Mouse (Mus musculus) limb, embryonic 11.5 days (tissue): ENCODE results near the gene Hsd3b5. TPM values are rescaled to one million over a fixed set of nuclear protein-coding genes. Genes with fewer than 3 reads are reported as not detected.
"Not testable (repeated sequence)": the region's sequence is repeated elsewhere in the genome, so short reads cannot be mapped to it uniquely, and the experiment has no call there.

Source experiments
- ATAC-seq: fragments of 200-750 bp; cut with Nextera tagmentation; 2 replicates; pipeline ENCODE4 v1.8.0; 2017; ENCODE audit warnings: low read depth; ENCODE audit not compliant: insufficient number of reproducible peaks, low FRiP score, low TSS enrichment
- DNase-seq: peaks from one replicate; pipeline ENCODE4 v3.0.0-alpha.2; 2015; ENCODE audit warnings: low spot score
- H3K27ac ChIP-seq: fragments of 300-500 bp; sonication (generic); replicated peaks from 2 replicates; pipeline ENCODE4 v1.5.1; 2014; ENCODE audit warnings: low read depth, mild to moderate bottlenecking, low read length
- H3K27me3 ChIP-seq: fragments of 300-500 bp; sonication (generic); 2 replicates; pipeline ENCODE4 v1.6.1; 2014; ENCODE audit warnings: mild to moderate bottlenecking, low read length, mixed read lengths; ENCODE audit not compliant: control insufficient read depth, insufficient read depth
- H3K36me3 ChIP-seq: fragments of 300-500 bp; sonication (generic); 2 replicates; pipeline ENCODE4 v1.6.1; 2014; ENCODE audit warnings: mild to moderate bottlenecking, low read length, moderate library complexity, mixed read lengths; ENCODE audit not compliant: control insufficient read depth, insufficient read depth
- H3K4me1 ChIP-seq: fragments of 300-500 bp; sonication (generic); 2 replicates; pipeline ENCODE4 v1.6.1; 2014; ENCODE audit warnings: low read length, mixed read lengths; ENCODE audit not compliant: control insufficient read depth, insufficient read depth
- H3K4me2 ChIP-seq: fragments of 300-500 bp; sonication (generic); 2 replicates; pipeline ENCODE4 v1.6.1; 2014; ENCODE audit warnings: low read depth, mild to moderate bottlenecking, moderate library complexity; ENCODE audit not compliant: severe bottlenecking
- H3K4me3 ChIP-seq: fragments of 300-500 bp; sonication (generic); 2 replicates; pipeline ENCODE4 v1.5.1; 2014; ENCODE audit warnings: low read depth, low read length
- H3K9ac ChIP-seq: fragments of 300-500 bp; sonication (generic); 2 replicates; pipeline ENCODE4 v1.6.1; 2014; ENCODE audit warnings: mild to moderate bottlenecking, low read length
- H3K9me3 ChIP-seq: fragments of 300-500 bp; sonication (generic); 2 replicates; pipeline ENCODE4 v1.6.1; 2016; ENCODE audit warnings: low read length; ENCODE audit not compliant: control insufficient read depth
- WGBS: fragments of 180-500 bp; shearing (Covaris S2); extraction: QIAGEN DNeasy Blood & Tissue Kit; methylation state at CpG from one replicate; pipeline ENCODE4 v1.1.7; 2014; 5-methylcytosine and 5-hydroxymethylcytosine counted together
- polyA plus RNA-seq: library from polyadenylated mRNA; unstranded; fragments of >200 nt; fragmentation: Nextera tagmentation; extraction: Ambion mirVana; gene quantifications from 2 replicates; pipeline ENCODE4 v1.2.1, GENCODE M21; 2014

Hsd3b5 gene
- polyA plus RNA-seq = not detected in 2 replicates

- Histone ChIP-seq H3K27me3 (no peaks in the 10 kb centered on the region), H3K4me3 (no peak within 1 kb of the TSS), H3K9ac (no peak within 1 kb of the TSS), H3K9me3 (no peaks in the 10 kb centered on the region), H3K27ac (no peak within 1 kb of the TSS), H3K4me1 (no peaks in the 10 kb centered on the region), H3K36me3 (no peaks in the 10 kb centered on the region), H3K4me2 (no peak within 1 kb of the TSS)
- ATAC-seq (no peak), DNase-seq (no peak)
Measured at GRCm38 (mm10) chr3:98630152-98630551, at the start of gene Hsd3b5. TSS of gene Hsd3b5 (minus strand) at chr3:98630252.

- Histone ChIP-seq H3K4me2 (no peak overlapping the region), H3K36me3 (no peaks in the 10 kb centered on the region), H3K9ac (no peak overlapping the region), H3K9me3 (no peaks in the 10 kb centered on the region), H3K27ac (no peak overlapping the region), H3K27me3 (no peaks in the 10 kb centered on the region), H3K4me3 (no peak overlapping the region), H3K4me1 (no peaks in the 10 kb centered on the region)
- WGBS = 94% methylated on average over 1 of the region's 1 CpGs
- no peak for DNase-seq
- no peak for ATAC-seq
Measured at GRCm38 (mm10) chr3:98635145-98635544, 5.1 kb upstream of the Hsd3b5 start.

GRCm38 (mm10) chr3:98629633-98630032 is 419 bp downstream of the Hsd3b5 start:
- 84% methylated on average over 3 of the region's 3 CpGs for WGBS
- H3K4me3 ChIP-seq = no peak overlapping the region
- no peaks in the 10 kb centered on the region for H3K36me3 ChIP-seq
- no peak overlapping the region for H3K9ac ChIP-seq
- H3K27me3 ChIP-seq = no peaks in the 10 kb centered on the region
- H3K4me2 ChIP-seq = no peak overlapping the region
- DNase-seq = no peak
- no peaks in the 10 kb centered on the region for H3K4me1 ChIP-seq
- ATAC-seq = no peak
- no peak overlapping the region for H3K27ac ChIP-seq
- H3K9me3 ChIP-seq = no peaks in the 10 kb centered on the region

- not testable (repeated sequence) for H3K27ac ChIP-seq, H3K36me3 ChIP-seq, H3K4me2 ChIP-seq, DNase-seq, H3K27me3 ChIP-seq, H3K4me3 ChIP-seq, H3K9me3 ChIP-seq, ATAC-seq, H3K9ac ChIP-seq, H3K4me1 ChIP-seq
- 56% methylated on average over 1 of the region's 1 CpGs for WGBS
Measured at GRCm38 (mm10) chr3:98616786-98617185, 13.3 kb downstream of the Hsd3b5 start.

- H3K9me3 ChIP-seq, H3K4me1 ChIP-seq, H3K27me3 ChIP-seq, H3K4me3 ChIP-seq, ATAC-seq, H3K36me3 ChIP-seq, H3K4me2 ChIP-seq, DNase-seq, H3K9ac ChIP-seq, H3K27ac ChIP-seq: not testable (repeated sequence)
- 22% methylated on average over 2 of the region's 2 CpGs for WGBS
Measured at GRCm38 (mm10) chr3:98616244-98616643, 13.8 kb downstream of the Hsd3b5 start.

- WGBS = 68% methylated on average over 2 of the region's 2 CpGs
- not testable (repeated sequence) for H3K4me3 ChIP-seq, H3K27ac ChIP-seq, ATAC-seq, H3K9ac ChIP-seq, DNase-seq, H3K4me2 ChIP-seq, H3K27me3 ChIP-seq, H3K4me1 ChIP-seq, H3K36me3 ChIP-seq, H3K9me3 ChIP-seq
Measured at GRCm38 (mm10) chr3:98614406-98614927, 15.6 kb downstream of the Hsd3b5 start.

GRCm38 (mm10) chr3:98613963-98614362 is 16.1 kb downstream of the Hsd3b5 start:
- no peaks in the 10 kb centered on the region for H3K27me3 ChIP-seq
- H3K9me3 ChIP-seq = no peaks in the 10 kb centered on the region
- ATAC-seq (no peak), DNase-seq (no peak)
- no peak overlapping the region for H3K4me3 ChIP-seq
- H3K9ac ChIP-seq = no peak overlapping the region
- H3K4me2 ChIP-seq = no peak overlapping the region
- no peaks in the 10 kb centered on the region for H3K36me3 ChIP-seq
- H3K4me1 ChIP-seq = no peaks in the 10 kb centered on the region
- H3K27ac ChIP-seq = no peak overlapping the region

- not testable (repeated sequence) for H3K36me3 ChIP-seq, H3K27ac ChIP-seq, H3K4me1 ChIP-seq, DNase-seq, H3K4me2 ChIP-seq, ATAC-seq, H3K27me3 ChIP-seq, H3K9ac ChIP-seq, H3K4me3 ChIP-seq, H3K9me3 ChIP-seq
Measured at GRCm38 (mm10) chr3:98613540-98613939, 16.5 kb downstream of the Hsd3b5 start.

GRCm38 (mm10) chr3:98588707-98589106 is 41.3 kb downstream of the Hsd3b5 start, which contains the start of gene Gm10681:
TSS of gene Gm10681 (minus strand) at chr3:98588807.
- Histone ChIP-seq H3K9me3 (no peaks in the 10 kb centered on the region), H3K9ac (no peak within 1 kb of the TSS), H3K27me3 (no peaks in the 10 kb centered on the region), H3K4me3 (no peak within 1 kb of the TSS), H3K4me1 (no peaks in the 10 kb centered on the region), H3K4me2 (no peak within 1 kb of the TSS), H3K27ac (no peak within 1 kb of the TSS), H3K36me3 (no peaks in the 10 kb centered on the region)
- ATAC-seq (no peak), DNase-seq (no peak)
